Mouse (Mus musculus): ENCODE results near the gene Prpsap1. TPM values are rescaled to one million over a fixed set of nuclear protein-coding genes. Genes with fewer than 3 reads are reported as not detected.
A peak's percentile ranks its signal among the peaks of the same experiment; 100 is the strongest.

Gene Prpsap1
- polyA plus RNA-seq, 1 experiment from 2014 or later = 198 TPM

DNA sequence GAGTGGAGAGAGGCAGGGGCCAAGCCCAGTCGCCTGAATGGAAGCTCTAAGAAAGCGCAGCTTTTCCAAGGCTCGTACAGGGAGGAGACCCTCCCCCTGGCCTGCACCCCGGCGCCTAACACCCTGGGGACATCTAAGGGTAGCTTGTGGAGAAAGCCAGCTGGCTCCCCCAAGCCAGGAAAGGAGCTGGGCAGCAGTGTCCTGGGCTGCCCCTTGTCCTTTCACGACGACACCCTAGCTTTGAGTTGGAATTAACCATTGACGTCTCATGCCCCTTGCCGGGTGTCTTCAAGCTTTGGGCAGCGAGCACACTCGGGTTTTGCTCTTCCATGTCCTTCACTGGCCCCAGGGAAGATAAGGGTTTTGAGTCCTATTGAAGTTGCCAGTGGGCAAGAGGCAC, 56.5 kb downstream of the Prpsap1 start:
- ATAC-seq = no peak
- 82% methylated on average over 11 of the region's 11 CpGs for whole genome bisulfite sequencing
- H3K36me3 ChIP-seq (ENCODE audit: control insufficient read depth, insufficient read depth, low read length) = peaks cover 5% of the 10 kb centered on the region
- H3K27me3 ChIP-seq (ENCODE audit: control insufficient read depth, insufficient read depth, low read depth, low read length) = no peaks in the 10 kb centered on the region
- H3K4me2 ChIP-seq (ENCODE audit: low read length) = no peak overlapping the region
- no peak overlapping the region for H3K4me3 ChIP-seq (ENCODE audit: low read depth, low read length)
- peaks cover 23% of the 10 kb centered on the region for H3K4me1 ChIP-seq (ENCODE audit: control insufficient read depth, insufficient read depth, low read length)
- no peak overlapping the region for H3K9ac ChIP-seq (ENCODE audit: low read depth, low read length)
- H3K27ac ChIP-seq (ENCODE audit: low read length) = no peak overlapping the region
- H3K9me3 ChIP-seq (replicated peaks; ENCODE audit: control insufficient read depth, low read length, poor library complexity, severe bottlenecking) = no peaks in the 10 kb centered on the region

DNA sequence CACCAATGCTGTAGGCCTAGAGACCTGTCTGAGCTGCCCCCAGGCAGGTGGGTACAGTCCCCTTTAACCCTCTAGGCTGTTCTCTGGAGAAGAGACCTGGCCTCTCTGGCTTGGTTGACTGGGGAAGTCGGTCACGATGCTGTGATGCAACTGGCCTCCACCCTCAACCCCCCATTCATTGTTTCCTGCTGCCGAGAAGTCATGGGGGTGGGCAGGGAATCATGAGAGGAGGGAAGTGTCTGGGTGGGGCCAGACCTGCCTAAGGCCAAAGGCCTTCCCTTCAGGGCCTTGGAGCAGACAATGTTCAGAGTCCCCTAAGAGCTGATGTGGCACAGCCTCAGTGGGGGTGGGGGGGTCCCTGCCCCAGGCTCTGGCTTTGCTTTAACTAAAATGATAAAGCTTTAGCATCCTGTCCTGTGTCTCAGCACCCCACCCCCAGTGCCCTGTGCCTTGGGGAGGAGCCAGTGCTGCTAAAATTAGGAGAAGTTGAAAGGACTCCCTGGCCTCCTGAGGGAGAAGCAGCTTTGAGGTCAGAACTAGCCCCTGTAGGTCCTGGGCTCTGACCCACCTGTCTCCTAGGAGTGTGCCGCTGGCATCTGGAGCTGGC, 57.2 kb downstream of the Prpsap1 start:
- H3K27me3 ChIP-seq (ENCODE audit: control insufficient read depth, insufficient read depth, low read depth, low read length) = no peaks in the 10 kb centered on the region
- ATAC-seq = no peak
- no peaks in the 10 kb centered on the region for H3K9me3 ChIP-seq (replicated peaks; ENCODE audit: control insufficient read depth, low read length, poor library complexity, severe bottlenecking)
- H3K27ac ChIP-seq (ENCODE audit: low read length) = no peak overlapping the region
- peaks cover 23% of the 10 kb centered on the region for H3K4me1 ChIP-seq (ENCODE audit: control insufficient read depth, insufficient read depth, low read length)
- no peak overlapping the region for H3K4me3 ChIP-seq (ENCODE audit: low read depth, low read length)
- H3K36me3 ChIP-seq (ENCODE audit: control insufficient read depth, insufficient read depth, low read length) = peaks cover 5% of the 10 kb centered on the region
- peak overlapping the region; percentile 56; the same call in 1 of the 2 replicates for H3K4me2 ChIP-seq (ENCODE audit: low read length)
- WGBS = 70% methylated on average over 4 of the region's 4 CpGs
- H3K9ac ChIP-seq (ENCODE audit: low read depth, low read length) = peak overlapping the region; percentile 36

DNA sequence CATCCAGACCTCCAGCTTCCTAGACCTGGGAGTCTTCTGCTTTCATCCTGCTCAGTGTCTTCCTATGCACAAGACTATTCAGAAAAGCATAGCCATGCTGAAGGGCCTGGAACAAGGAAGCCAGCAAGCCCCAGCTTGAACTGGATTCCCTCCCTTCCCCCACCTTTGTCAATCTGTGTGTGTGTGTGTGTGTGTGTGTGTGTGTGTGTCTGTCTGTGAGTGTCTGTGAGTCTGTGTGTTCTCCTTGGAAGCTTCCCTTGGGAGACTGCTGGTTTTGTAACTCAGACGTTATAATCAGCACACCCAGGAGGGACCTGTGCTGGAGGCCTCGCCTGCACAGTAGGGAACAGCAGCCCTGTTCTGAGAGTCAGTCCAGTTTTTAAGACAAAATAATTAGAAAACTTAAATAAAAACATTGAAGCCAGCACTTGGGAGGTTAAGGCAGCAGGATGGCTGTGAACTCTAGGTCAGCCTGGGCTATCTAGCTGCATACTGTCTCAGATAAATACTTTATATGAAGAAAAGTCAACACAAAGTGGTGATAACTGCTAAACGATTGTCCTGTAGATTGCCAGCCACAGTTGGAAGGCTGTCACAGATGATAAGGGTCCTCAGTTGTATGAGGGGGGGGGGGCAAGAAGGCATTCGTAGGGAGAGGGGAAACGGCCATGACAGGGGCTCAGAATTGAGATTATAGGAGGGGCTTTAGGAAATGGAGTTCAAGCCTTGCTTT, 57.8 kb downstream of the Prpsap1 start:
- H3K4me2 ChIP-seq (ENCODE audit: low read length) = peak overlapping the region; percentile 56
- WGBS = 60% methylated on average over 5 of the region's 5 CpGs
- peaks cover 5% of the 10 kb centered on the region for H3K36me3 ChIP-seq (ENCODE audit: control insufficient read depth, insufficient read depth, low read length)
- H3K9ac ChIP-seq (ENCODE audit: low read depth, low read length) = peak overlapping the region; percentile 36
- H3K4me1 ChIP-seq (ENCODE audit: control insufficient read depth, insufficient read depth, low read length) = peaks cover 26% of the 10 kb centered on the region
- H3K27me3 ChIP-seq (ENCODE audit: control insufficient read depth, insufficient read depth, low read depth, low read length) = no peaks in the 10 kb centered on the region
- H3K27ac ChIP-seq (ENCODE audit: low read length) = no peak overlapping the region
- ATAC-seq = no peak
- no peaks in the 10 kb centered on the region for H3K9me3 ChIP-seq (replicated peaks; ENCODE audit: control insufficient read depth, low read length, poor library complexity, severe bottlenecking)
- H3K4me3 ChIP-seq (ENCODE audit: low read depth, low read length) = peak overlapping the region; percentile 3; the same call in 1 of the 2 replicates

DNA sequence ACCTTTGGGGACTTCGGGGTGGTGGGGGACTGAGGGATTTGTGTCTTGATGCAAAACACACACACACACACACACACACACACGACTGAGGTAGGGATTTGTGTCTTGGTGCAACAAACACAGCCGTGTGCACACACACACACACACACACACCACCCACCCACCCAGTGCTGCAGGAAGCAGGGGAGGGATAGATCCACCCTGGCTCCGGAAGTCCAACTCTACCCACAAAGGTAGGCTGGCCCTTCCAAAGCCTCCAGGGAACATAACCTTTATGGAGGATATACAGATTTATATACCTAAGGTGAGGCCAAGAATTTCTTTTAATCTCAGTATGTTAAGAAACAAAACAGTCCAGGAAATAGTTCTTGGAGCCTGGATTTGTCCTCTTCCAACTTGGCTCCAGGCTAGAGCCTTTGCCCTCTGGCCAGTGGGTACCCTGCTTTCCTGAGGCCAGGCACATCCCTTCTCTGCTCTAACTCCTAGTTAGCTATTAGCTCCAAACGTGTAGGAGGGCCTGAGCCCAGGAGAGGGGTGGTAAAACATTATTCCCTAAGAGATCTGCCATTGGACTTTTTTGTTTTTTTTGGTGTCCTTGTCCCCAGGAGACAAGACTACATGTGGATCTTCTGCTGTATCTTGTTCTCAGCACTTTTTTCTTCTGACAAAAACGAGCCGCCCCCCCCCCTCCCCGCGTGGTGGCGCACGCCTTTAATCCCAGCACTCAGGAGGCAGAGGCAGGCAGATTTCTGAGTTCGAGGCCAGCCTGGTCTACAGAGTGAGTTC, 58.8 kb downstream of the Prpsap1 start:
- no peak for ATAC-seq
- H3K36me3 ChIP-seq (ENCODE audit: control insufficient read depth, insufficient read depth, low read length) = peaks cover 5% of the 10 kb centered on the region
- peak overlapping the region; percentile 92 for H3K4me3 ChIP-seq (ENCODE audit: low read depth, low read length)
- H3K4me2 ChIP-seq (ENCODE audit: low read length) = peak overlapping the region; percentile 56
- WGBS = 47% methylated on average over 12 of the region's 12 CpGs
- peak overlapping the region; percentile 93 for H3K27ac ChIP-seq (ENCODE audit: low read length)
- peak overlapping the region; percentile 94 for H3K9ac ChIP-seq (ENCODE audit: low read depth, low read length)
- H3K27me3 ChIP-seq (ENCODE audit: control insufficient read depth, insufficient read depth, low read depth, low read length) = no peaks in the 10 kb centered on the region
- no peaks in the 10 kb centered on the region for H3K9me3 ChIP-seq (replicated peaks; ENCODE audit: control insufficient read depth, low read length, poor library complexity, severe bottlenecking)
- peaks cover 29% of the 10 kb centered on the region for H3K4me1 ChIP-seq (ENCODE audit: control insufficient read depth, insufficient read depth, low read length)

DNA sequence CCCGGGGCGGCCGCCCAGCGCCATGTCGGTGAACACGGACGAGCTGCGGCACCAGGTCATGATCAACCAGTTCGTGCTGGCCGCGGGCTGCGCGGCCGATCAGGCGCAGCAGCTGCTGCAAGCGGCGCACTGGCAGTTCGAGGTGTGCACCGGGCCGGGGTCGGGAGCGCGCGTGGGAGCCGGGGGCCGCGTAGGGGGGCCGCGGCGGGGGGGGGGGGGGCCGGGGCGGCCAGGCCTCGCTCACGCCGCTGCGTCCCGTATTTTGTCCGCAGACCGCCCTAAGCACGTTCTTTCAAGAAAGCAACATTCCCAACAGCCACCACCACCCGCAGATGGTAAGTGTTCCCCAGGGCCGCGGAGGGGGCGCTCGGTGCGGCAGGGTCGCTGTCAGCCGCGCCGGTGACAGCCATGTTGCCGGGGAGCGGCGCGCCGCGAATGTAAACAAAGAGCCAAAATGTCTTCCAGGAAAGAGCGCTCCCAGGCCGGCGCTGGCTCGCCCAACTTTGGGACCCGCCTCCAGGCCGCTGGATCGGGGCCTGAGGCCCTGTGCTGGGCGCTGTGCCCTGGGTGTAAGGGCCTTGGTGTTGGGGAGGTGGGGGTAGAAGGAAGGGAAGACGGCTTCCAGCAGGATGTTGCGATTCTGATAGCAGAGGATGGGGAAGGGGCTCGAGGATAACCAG, 59.6 kb downstream of the Prpsap1 start:
- Histone ChIP-seq H3K9me3 (replicated peaks; ENCODE audit: control insufficient read depth, low read length, poor library complexity, severe bottlenecking) (no peaks in the 10 kb centered on the region), H3K4me1 (ENCODE audit: control insufficient read depth, insufficient read depth, low read length) (peaks cover 29% of the 10 kb centered on the region), H3K27ac (ENCODE audit: low read length) (peak overlapping the region; percentile 93), H3K4me2 (ENCODE audit: low read length) (peak overlapping the region; percentile 56), H3K27me3 (ENCODE audit: control insufficient read depth, insufficient read depth, low read depth, low read length) (no peaks in the 10 kb centered on the region), H3K9ac (ENCODE audit: low read depth, low read length) (peak overlapping the region; percentile 94), H3K36me3 (ENCODE audit: control insufficient read depth, insufficient read depth, low read length) (peaks cover 5% of the 10 kb centered on the region), H3K4me3 (ENCODE audit: low read depth, low read length) (peak overlapping the region; percentile 92)
- under 1% methylated on average over 42 of the region's 67 CpGs for WGBS
- peak; percentile 59 for ATAC-seq

DNA sequence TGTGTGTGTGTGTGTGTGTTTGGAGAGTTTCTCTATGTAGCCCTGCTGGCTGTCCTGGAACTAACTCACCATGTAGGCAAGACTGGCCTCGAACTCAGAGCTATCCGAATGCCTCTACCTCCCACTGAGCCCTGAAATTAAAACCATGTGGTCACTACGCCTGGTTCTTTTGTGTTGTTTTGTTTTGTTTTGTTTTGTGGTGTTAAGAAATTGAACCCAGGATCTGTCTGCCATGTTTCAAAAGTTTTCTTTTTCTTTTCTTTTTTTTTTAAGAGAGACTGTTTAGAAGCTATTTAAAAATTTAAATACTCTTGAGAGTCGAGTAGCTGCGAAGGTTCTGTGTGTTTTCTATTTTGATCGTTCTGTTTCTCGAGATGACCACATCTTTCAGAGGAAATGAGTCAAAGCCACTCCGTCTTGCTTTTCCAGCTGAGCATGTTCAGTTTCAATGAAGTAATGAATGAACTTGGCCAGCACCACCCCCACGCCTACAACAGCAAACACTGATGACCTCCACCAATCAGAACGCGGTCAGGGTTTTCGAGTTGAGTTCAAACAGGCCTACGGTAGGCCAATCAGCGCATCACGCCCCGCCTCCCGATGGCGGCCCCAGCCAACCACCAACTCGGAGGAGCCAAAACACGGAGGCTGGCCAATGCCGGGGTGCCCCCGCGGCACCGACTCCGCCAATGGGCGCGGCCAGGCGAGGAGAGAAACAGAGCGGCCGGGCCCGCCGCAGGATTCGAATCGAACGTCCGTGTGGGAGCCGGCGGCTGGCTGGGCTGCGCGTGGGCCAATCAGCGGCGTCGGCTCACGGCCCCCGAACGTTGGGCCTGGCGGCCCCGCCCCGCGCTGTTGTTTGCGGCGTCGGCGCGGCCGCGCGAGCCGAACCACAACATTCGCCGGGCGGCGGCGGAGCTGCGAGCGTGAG, 60.4 kb downstream of the Prpsap1 start, which contains the start of gene Ubald2:
Gene Ubald2, plus strand, starts transcription at position 739 of the 931 bp plus-strand sequence.
- peak; percentile 99 for ATAC-seq
- Histone ChIP-seq H3K36me3 (ENCODE audit: control insufficient read depth, insufficient read depth, low read length) (peaks cover 5% of the 10 kb centered on the region), H3K27me3 (ENCODE audit: control insufficient read depth, insufficient read depth, low read depth, low read length) (no peaks in the 10 kb centered on the region), H3K9me3 (replicated peaks; ENCODE audit: control insufficient read depth, low read length, poor library complexity, severe bottlenecking) (no peaks in the 10 kb centered on the region), H3K4me3 (ENCODE audit: low read depth, low read length) (peak within 1 kb of the TSS; percentile 92), H3K4me2 (ENCODE audit: low read length) (peak within 1 kb of the TSS; percentile 56), H3K27ac (ENCODE audit: low read length) (peak within 1 kb of the TSS; percentile 93), H3K9ac (ENCODE audit: low read depth, low read length) (peak within 1 kb of the TSS; percentile 94), H3K4me1 (ENCODE audit: control insufficient read depth, insufficient read depth, low read length) (peaks cover 29% of the 10 kb centered on the region)
- WGBS = 2% methylated on average over 62 of the region's 66 CpGs

DNA sequence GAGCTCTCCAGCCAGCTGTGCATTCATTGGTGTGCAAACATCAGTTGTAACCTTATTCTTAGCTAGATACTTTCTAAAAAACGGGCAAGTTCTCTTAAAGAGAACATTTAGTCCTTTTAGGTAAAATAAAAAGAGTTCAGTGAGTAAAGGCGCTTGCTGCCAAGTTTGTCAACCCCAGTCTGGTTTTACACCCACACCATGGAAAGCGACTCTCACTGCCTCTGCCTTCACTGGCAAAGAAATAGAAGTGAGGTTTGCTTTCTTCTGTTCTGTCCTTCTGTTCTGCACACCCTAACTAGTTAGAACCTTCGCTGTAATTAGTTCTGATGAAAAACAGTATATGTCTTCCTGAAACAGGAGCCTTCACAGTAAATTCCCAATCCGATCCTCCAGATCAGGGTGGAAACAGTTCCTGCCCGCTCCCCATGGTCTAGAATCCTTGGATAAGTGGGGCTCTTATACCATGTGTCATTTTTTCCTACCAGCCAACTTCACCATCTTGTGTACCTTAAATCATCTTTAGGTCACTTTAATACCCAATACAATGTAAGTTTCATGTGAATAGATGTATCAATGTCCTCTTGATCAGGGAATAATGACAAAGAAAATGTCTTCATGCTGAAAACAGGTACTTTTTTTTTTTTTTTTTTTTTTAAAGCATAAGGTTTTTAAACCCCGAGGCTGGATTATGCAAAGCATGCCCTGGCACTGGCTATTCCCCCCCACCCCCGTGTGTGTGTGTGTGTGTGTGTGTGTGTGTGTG, 61.2 kb downstream of the Prpsap1 start:
- Histone ChIP-seq H3K4me2 (ENCODE audit: low read length) (no peak overlapping the region), H3K4me1 (ENCODE audit: control insufficient read depth, insufficient read depth, low read length) (peaks cover 29% of the 10 kb centered on the region), H3K27me3 (ENCODE audit: control insufficient read depth, insufficient read depth, low read depth, low read length) (no peaks in the 10 kb centered on the region), H3K27ac (ENCODE audit: low read length) (no peak overlapping the region), H3K9ac (ENCODE audit: low read depth, low read length) (no peak overlapping the region), H3K36me3 (ENCODE audit: control insufficient read depth, insufficient read depth, low read length) (peaks cover 5% of the 10 kb centered on the region), H3K4me3 (ENCODE audit: low read depth, low read length) (no peak overlapping the region), H3K9me3 (replicated peaks; ENCODE audit: control insufficient read depth, low read length, poor library complexity, severe bottlenecking) (no peaks in the 10 kb centered on the region)
- no peak for ATAC-seq
- 62% methylated on average over 8 of the region's 8 CpGs for WGBS

Data from midbrain, embryonic 16.5 days (tissue).